Mouse (Mus musculus) small intestine, adult 2 months (tissue): ENCODE data around the gene Spata7.
A peak's percentile ranks its signal among the peaks of the same experiment; 100 is the strongest.

Experiments used
- CTCF ChIP-seq: fragments of 200-500 bp; IDR thresholded peaks from 2 replicates; pipeline ENCODE4 v1.5.1; 2012; ENCODE audit warnings: low read depth, mild to moderate bottlenecking, control low read depth, inconsistent platforms, low read length, moderate library complexity, mixed read lengths; ENCODE audit not compliant: insufficient replicate concordance, insufficient read length; ENCODE audit errors: extremely low read depth
- POLR2A ChIP-seq: fragments of 200-500 bp; IDR thresholded peaks from 2 replicates; pipeline ENCODE4 v1.6.1; 2012; ENCODE audit warnings: low read depth, mild to moderate bottlenecking, control low read depth, inconsistent platforms, low read length, moderate library complexity

DNA sequence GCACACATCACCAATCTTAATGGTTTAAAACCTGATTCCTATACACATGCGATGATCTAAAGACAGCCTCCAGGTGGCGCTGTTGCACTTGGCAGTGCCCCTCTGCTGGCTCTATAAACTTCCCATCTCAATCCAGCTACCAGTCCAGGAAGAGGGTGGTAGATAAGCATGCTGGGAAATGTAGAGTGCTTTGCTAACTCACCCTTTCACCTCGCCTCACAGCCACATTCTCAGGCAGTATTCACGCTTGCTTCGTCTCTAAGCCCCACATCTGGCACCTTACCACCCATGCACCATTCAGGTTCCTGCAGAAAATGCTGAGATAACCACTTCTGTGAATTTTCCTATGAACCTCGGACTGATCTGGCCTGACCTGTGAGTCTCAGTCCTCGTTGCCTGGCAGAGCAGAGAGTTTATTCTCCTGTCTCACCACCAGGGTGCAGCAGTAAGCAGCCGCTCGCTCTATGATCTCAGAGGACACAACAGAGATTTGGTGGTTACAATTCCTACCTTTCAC is 46.7 kb downstream of the Spata7 start:
- TF ChIP-seq POLR2A (no peak), CTCF (peak; percentile 70; the same call in 1 of the 2 replicates)
